Mouse (Mus musculus) right cerebral cortex, postnatal 36 days (tissue): Measurements from ENCODE around the gene Lpar5.

ENCODE experiments used
- DNase-seq, 2 experiments: peaks; one replicate each; pipeline ENCODE4 v3.0.0; 2022; ENCODE audit warnings: low spot score in 2 of 2, mixed read lengths in 1 of 2

Lpar5 gene

GRCm38 (mm10) chr6:125084424-125084823, 16.7 kb downstream of the Lpar5 start:
- peak in 1 of 2 experiments; percentile 39 for DNase-seq

- DNase-seq, result no peak
Measured at GRCm38 (mm10) chr6:125087937-125088336, 20.2 kb downstream of the Lpar5 start.

GRCm38 (mm10) chr6:125088561-125089321, 21.0 kb downstream of the Lpar5 start:
- DNase-seq, result peak in 1 of 2 experiments; percentile 70

GRCm38 (mm10) chr6:125089521-125090321, 22.0 kb downstream of the Lpar5 start:
- peak; percentile 89 for DNase-seq

GRCm38 (mm10) chr6:125090341-125091085, 22.8 kb downstream of the Lpar5 start:
- DNase-seq, result no peak

- no peak for DNase-seq
Measured at GRCm38 (mm10) chr6:125092372-125092771, 24.7 kb downstream of the Lpar5 start.

GRCm38 (mm10) chr6:125094843-125095242, 27.1 kb downstream of the Lpar5 start:
- no peak for DNase-seq

GRCm38 (mm10) chr6:125095391-125096278, 27.9 kb downstream of the Lpar5 start, which contains the start of gene Chd4:
Chd4 (plus strand) TSS chr6:125095981.
- DNase-seq, result peak; percentile 95 to 96

GRCm38 (mm10) chr6:125096279-125096596, 28.5 kb downstream of the Lpar5 start:
- no peak for DNase-seq

- peak in 1 of 2 experiments; percentile 30 for DNase-seq
Measured at GRCm38 (mm10) chr6:125096597-125097345, 29.1 kb downstream of the Lpar5 start.

GRCm38 (mm10) chr6:125097346-125097689, 29.6 kb downstream of the Lpar5 start:
- DNase-seq, result no peak

- no peak for DNase-seq
Measured at GRCm38 (mm10) chr6:125097951-125098350, 30.2 kb downstream of the Lpar5 start.

GRCm38 (mm10) chr6:125098513-125098912, 30.8 kb downstream of the Lpar5 start:
- no peak for DNase-seq

GRCm38 (mm10) chr6:125099421-125099971, 31.8 kb downstream of the Lpar5 start:
- no peak for DNase-seq

- DNase-seq, result no peak
Measured at GRCm38 (mm10) chr6:125101444-125101843, 33.7 kb downstream of the Lpar5 start.

GRCm38 (mm10) chr6:125104223-125104622, 36.5 kb downstream of the Lpar5 start:
- no peak for DNase-seq

- no peak for DNase-seq
Measured at GRCm38 (mm10) chr6:125107705-125108104, 40.0 kb downstream of the Lpar5 start.

GRCm38 (mm10) chr6:125109371-125109770, 41.7 kb downstream of the Lpar5 start:
- no peak for DNase-seq

GRCm38 (mm10) chr6:125110927-125111326, 43.2 kb downstream of the Lpar5 start:
- no peak for DNase-seq

GRCm38 (mm10) chr6:125112553-125112952, 44.8 kb downstream of the Lpar5 start:
- DNase-seq, result no peak
